In the genomic region with DNA sequence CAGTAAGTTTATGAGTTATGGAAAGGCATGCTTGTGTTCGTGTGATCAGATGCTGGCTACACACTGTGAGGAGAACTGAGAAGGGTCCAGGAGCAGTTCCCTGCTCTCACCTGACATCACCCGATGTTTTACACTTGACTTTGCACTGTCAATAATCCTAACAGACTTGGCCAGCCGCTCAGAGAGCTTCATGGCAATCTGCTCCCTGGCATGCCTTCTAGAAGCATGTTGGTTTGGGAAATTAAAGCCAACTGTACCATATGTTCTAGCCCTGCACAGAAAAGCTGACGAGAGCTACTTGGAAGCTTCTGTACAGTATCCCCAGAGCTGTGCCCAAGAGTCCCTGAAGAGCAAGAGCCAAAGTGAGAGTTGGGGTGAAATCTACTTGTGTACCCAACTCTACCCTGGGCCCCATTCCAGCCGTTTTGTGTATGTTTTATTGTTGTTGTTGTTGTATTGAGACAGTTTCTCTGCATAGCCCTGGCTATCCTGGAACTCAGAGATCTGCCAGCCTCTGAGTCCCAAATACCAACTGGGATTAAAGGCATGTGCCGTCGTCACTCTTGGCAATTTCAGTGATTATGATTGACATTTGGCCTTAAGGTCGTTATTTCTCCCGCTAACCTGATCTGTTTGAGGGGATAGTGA, we compare ENCODE assay signal across 9 mouse cellular contexts. TPM values are rescaled to one million over a fixed set of nuclear protein-coding genes. Genes with fewer than 3 reads are reported as not detected.
DNase-seq lines count a peak whose midpoint lies in the region; ATAC-seq lines count a peak whose summit lies in the region.
"Had no signal": no experiment of that assay in that cellular context is flagged by ENCODE, and none has a peak within 500 bp of the region (broad histone marks: within the 10 kb centered on the region; RNA-seq: fewer than 3 reads in every experiment).

No protein-coding gene starts in this region.

- H3K4me3 ChIP-seq in hindbrain, embryonic 16.5 days (ENCODE audit: low read length): no peak overlapping the region
- no peak overlapping the region for H3K4me3 ChIP-seq in hindbrain, embryonic 13.5 days

- H3K9ac ChIP-seq in hindbrain, embryonic 16.5 days (ENCODE audit: low read depth, low read length): no peak overlapping the region
- no peak overlapping the region for H3K9ac ChIP-seq in hindbrain, embryonic 13.5 days

- no peaks in the 10 kb centered on the region; the same call in 1 of the 2 replicates for H3K4me1 ChIP-seq in hindbrain, embryonic 16.5 days (ENCODE audit: control insufficient read depth, insufficient read depth, low read depth, low read length)
- peaks cover 4% of the 10 kb centered on the region; the same call in 1 of the 2 replicates for H3K4me1 ChIP-seq in hindbrain, embryonic 13.5 days (replicated peaks)

- H3K4me2 ChIP-seq in hindbrain, embryonic 16.5 days (ENCODE audit: low read length): no peak overlapping the region
- H3K4me2 ChIP-seq in hindbrain, embryonic 13.5 days: no peak overlapping the region

- DNase-seq in cerebellum, adult 9-10 months: peak; percentile 99
- DNase-seq in layer of hippocampus, adult 8-10 months (ENCODE audit: low spot score in 2 of 2): peak; percentile 52 to 60
- peak; percentile 15 for DNase-seq in right cerebral cortex, postnatal 25 days
- DNase-seq in ovary, postnatal 10 days (ENCODE audit: low spot score): no peak
- DNase-seq in kidney, adult 11 months: no peak
- DNase-seq in thymus, adult 18-20 months: no peak
- DNase-seq: lung, postnatal 10 days had no signal

- peak; percentile 90 for ATAC-seq in hindbrain, embryonic 16.5 days
- ATAC-seq in hindbrain, embryonic 13.5 days (ENCODE audit: low FRiP score): no peak

- H3K36me3 ChIP-seq in hindbrain, embryonic 16.5 days (ENCODE audit: control insufficient read depth, insufficient read depth, low read length): no peaks in the 10 kb centered on the region
- no peaks in the 10 kb centered on the region for H3K36me3 ChIP-seq in hindbrain, embryonic 13.5 days

- H3K9me3 ChIP-seq in hindbrain, embryonic 16.5 days (ENCODE audit: control insufficient read depth, low read length): no peaks in the 10 kb centered on the region
- no peaks in the 10 kb centered on the region for H3K9me3 ChIP-seq in hindbrain, embryonic 13.5 days

- H3K27ac ChIP-seq in hindbrain, embryonic 16.5 days (ENCODE audit: low read depth, low read length): no peak overlapping the region
- H3K27ac ChIP-seq in hindbrain, embryonic 13.5 days: no peak overlapping the region

- 70% methylated on average over 9 of the region's 9 CpGs for WGBS in hindbrain, embryonic 16.5 days
- 83% methylated on average over 9 of the region's 9 CpGs for WGBS in hindbrain, embryonic 13.5 days

- no peaks in the 10 kb centered on the region for H3K27me3 ChIP-seq in hindbrain, embryonic 16.5 days (replicated peaks; ENCODE audit: control insufficient read depth, insufficient read depth, low read length)
- no peaks in the 10 kb centered on the region for H3K27me3 ChIP-seq in hindbrain, embryonic 13.5 days

RNA-seq across cellular contexts. Expression of a gene that starts 56.5 kb away (rescaled TPM):
- 3.7 and 4.2 TPM in 2 replicates for polyA plus RNA-seq in hindbrain, embryonic 16.5 days (2015; fragmentation: Nextera tagmentation; extraction: Ambion mirVana)
- 3.0 and 3.4 TPM in 2 replicates for polyA plus RNA-seq in hindbrain, embryonic 13.5 days (2015; fragmentation: Nextera tagmentation; extraction: Ambion mirVana)
- 1 to 10 TPM; 3.4 to 5.4 (median 4.4) TPM for total RNA-seq in layer of hippocampus, adult 8-10 months (2022)

Comparison
In these comparisons a context has a peak if more than half of its experiments do, and no peak if none do; other contexts are left out.
1. DNase-seq: peak in cerebellum, adult 9-10 months (single experiment), layer of hippocampus, adult 8-10 months (2 of 2) and right cerebral cortex, postnatal 25 days (single experiment); none in ovary, postnatal 10 days (single experiment), kidney, adult 11 months (single experiment) and thymus, adult 18-20 months (0 of 2).